ENCODE assay signal across 12 mouse cellular contexts in the genomic region with DNA sequence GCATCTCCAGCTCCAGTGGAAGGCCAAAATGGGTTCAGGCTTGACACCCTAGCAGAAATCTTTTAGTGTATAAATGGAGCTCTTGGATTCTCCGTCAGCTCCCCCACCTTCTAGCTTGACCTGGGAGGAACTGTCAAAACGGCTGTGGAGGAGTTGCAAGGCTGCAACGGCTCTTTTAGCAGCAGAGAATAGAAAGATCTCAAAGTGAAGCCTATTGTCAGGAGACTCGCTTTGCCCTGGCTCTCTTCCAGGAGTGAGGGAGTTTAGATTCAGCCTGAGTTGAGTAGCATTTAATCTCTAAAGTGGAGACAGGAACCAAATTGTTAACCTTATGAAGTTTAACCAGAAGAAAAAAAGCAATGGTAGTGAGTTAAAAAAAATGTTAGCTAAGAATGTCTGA.
A peak's percentile ranks its signal among the peaks of the same experiment; 100 is the strongest.
DNase-seq lines count a peak whose midpoint lies in the region; TF ChIP-seq lines count a peak whose summit lies in the region.
"Had no signal": no experiment of that assay in that cellular context is flagged by ENCODE, and none has a peak within 500 bp of the region (broad histone marks: within the 10 kb centered on the region; RNA-seq: fewer than 3 reads in every experiment).

No protein-coding gene starts in this region.

- TF ChIP-seq CTCF in heart, adult 2 months (IDR thresholded peaks at IDR 0.05) = no peak
- TF ChIP-seq CTCF in brain, embryonic 14.5 days (IDR thresholded peaks at IDR 0.05; ENCODE audit: borderline replicate concordance, extremely low read depth, insufficient read depth, insufficient read length) = no peak

- H3K27ac ChIP-seq in heart, adult 2 months = no peak overlapping the region
- H3K27ac ChIP-seq: liver, embryonic 15.5 days; neural tube, embryonic 13.5 days had no signal

- peak; percentile 81 for DNase-seq in heart, adult 11 months
- DNase-seq in heart, adult 2 months = no peak
- peak; percentile 6 to 23 for DNase-seq in left cerebral cortex, adult 9 months (ENCODE audit: low spot score in 2 of 2)
- no peak for DNase-seq in left cerebral cortex, postnatal 10 days (ENCODE audit: extremely low spot score in 1 of 2, low spot score in 2 of 2)
- peak; percentile 60 for DNase-seq in brain, embryonic 14.5 days (ENCODE audit: low read depth)
- peak; percentile 42 for DNase-seq in heart, postnatal 4 days
- DNase-seq in thymus, postnatal 4 days = no peak
- no peak for DNase-seq in thymus, postnatal 36 days
- DNase-seq: thymus, postnatal 14 days had no signal

- no peak overlapping the region for H3K9ac ChIP-seq in heart, adult 2 months (ENCODE audit: low read depth, low read length)
- H3K9ac ChIP-seq: liver, embryonic 15.5 days; neural tube, embryonic 13.5 days had no signal

- WGBS in heart, adult 2 months = 13% methylated on average over 4 of the region's 4 CpGs

- H3K27me3 ChIP-seq in heart, adult 2 months (ENCODE audit: control insufficient read depth, insufficient read depth, low read length) = no peaks in the 10 kb centered on the region
- H3K27me3 ChIP-seq: CH12.LX; liver, embryonic 15.5 days; neural tube, embryonic 13.5 days had no signal

- H3K36me3 ChIP-seq in heart, adult 2 months (ENCODE audit: control insufficient read depth, insufficient read depth, low read length) = no peaks in the 10 kb centered on the region
- H3K36me3 ChIP-seq: liver, embryonic 15.5 days; neural tube, embryonic 13.5 days had no signal

- H3K4me3 ChIP-seq in heart, adult 2 months = no peak overlapping the region
- H3K4me3 ChIP-seq: liver, embryonic 15.5 days; neural tube, embryonic 13.5 days had no signal

- no peaks in the 10 kb centered on the region for H3K4me1 ChIP-seq in heart, adult 2 months (ENCODE audit: control insufficient read depth, insufficient read depth, low read length)
- H3K4me1 ChIP-seq: liver, embryonic 15.5 days had no signal

- TF ChIP-seq POLR2A in heart, adult 2 months (IDR thresholded peaks at IDR 0.05; ENCODE audit: insufficient read depth, low read depth, low read length) = no peak
- TF ChIP-seq POLR2A in brain, embryonic 14.5 days (IDR thresholded peaks at IDR 0.05; ENCODE audit: borderline replicate concordance, extremely low read depth, insufficient read depth, insufficient read length, poor library complexity, severe bottlenecking) = no peak

- no peak for TF ChIP-seq EP300 in heart, adult 2 months (IDR thresholded peaks at IDR 0.05; ENCODE audit: insufficient read depth, low read depth, low read length)

- intact Hi-C loops in heart, adult 2 months (cut with DNase I) = no loop called here
- intact Hi-C loops in left cerebral cortex, postnatal 10 days (cut with DNase I) = no loop called here

- H3K79me2 ChIP-seq in heart, adult 2 months (replicated peaks; ENCODE audit: control insufficient read depth, insufficient read depth, low read length) = no peaks in the 10 kb centered on the region

Comparison
In these comparisons a context has a peak if more than half of its experiments do, and no peak if none do; other contexts are left out.
1. DNase-seq: peak in heart, adult 11 months (single experiment), left cerebral cortex, adult 9 months (2 of 2), brain, embryonic 14.5 days (single experiment) and heart, postnatal 4 days (single experiment); none in heart, adult 2 months (0 of 2), left cerebral cortex, postnatal 10 days (0 of 2), thymus, postnatal 4 days (single experiment) and thymus, postnatal 36 days (0 of 2).